Comparison of ENCODE assay signal across 7 mouse cellular contexts in the genomic region with DNA sequence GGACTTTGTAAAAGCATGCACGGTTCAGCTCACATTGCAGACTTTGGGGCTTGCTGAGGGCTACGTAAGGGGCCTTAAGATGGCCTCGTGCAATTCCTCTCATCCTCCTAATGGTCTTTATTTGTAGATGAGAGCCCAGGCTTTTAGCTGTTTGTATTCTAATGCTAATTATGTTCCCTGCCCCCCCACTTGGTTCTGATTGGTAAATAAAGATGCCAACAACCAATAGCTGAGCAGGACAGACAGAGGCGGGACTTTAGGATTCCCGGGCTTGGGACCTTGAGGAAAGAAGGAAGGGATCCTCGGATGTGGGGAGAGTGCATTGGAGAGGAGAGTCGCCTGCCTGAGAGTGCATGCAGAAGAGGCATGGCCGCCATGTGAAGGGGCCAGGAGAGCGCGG. TPM values are rescaled to one million over a fixed set of nuclear protein-coding genes. Genes with fewer than 3 reads are reported as not detected.
A peak's percentile ranks its signal among the peaks of the same experiment; 100 is the strongest.
DNase-seq lines count a peak whose midpoint lies in the region; TF ChIP-seq lines count a peak whose summit lies in the region.

No protein-coding gene starts in this region.

- peak overlapping the region; percentile 77 for H3K4me3 ChIP-seq in ES-Bruce4 (ENCODE audit: low read depth, low read length)

- peaks cover 12% of the 10 kb centered on the region for H3K4me1 ChIP-seq in ES-Bruce4 (ENCODE audit: control insufficient read depth, insufficient read depth, low read length)

- TF ChIP-seq EP300 in ES-Bruce4 (IDR thresholded peaks at IDR 0.05; ENCODE audit: insufficient read depth, low read depth, low read length) = no peak

- peak; percentile 96 for DNase-seq in R1 (ENCODE audit: low read depth, low spot score)
- peak; percentile 69 for DNase-seq in forelimb bud, embryonic 11.5 days (ENCODE audit: low read depth, low spot score)
- peak; percentile 79 for DNase-seq in mesoderm, embryonic 11.5 days (ENCODE audit: low read depth, low spot score)
- no peak for DNase-seq in thymus, adult 18-20 months
- DNase-seq in thymus, postnatal 0 days (ENCODE audit: low spot score) = no peak
- no peak for DNase-seq in right cerebral cortex, postnatal 10 days (ENCODE audit: low spot score in 2 of 2)

- TF ChIP-seq POLR2A in ES-Bruce4 (IDR thresholded peaks at IDR 0.05; ENCODE audit: insufficient read depth, low read length) = peak; percentile 82

- H3K27me3 ChIP-seq in ES-Bruce4 (ENCODE audit: control insufficient read depth, insufficient read depth, low read length, poor library complexity, severe bottlenecking) = no peaks in the 10 kb centered on the region

- H3K27ac ChIP-seq in ES-Bruce4 (ENCODE audit: insufficient read depth, low read length) = peak overlapping the region; percentile 35; the same call in 1 of the 2 replicates

- no peaks in the 10 kb centered on the region for H3K9me3 ChIP-seq in ES-Bruce4 (replicated peaks; ENCODE audit: control insufficient read depth, insufficient read depth, low read length, poor library complexity, severe bottlenecking)

- H3K36me3 ChIP-seq in ES-Bruce4 (ENCODE audit: control insufficient read depth, insufficient read depth, low read length, poor library complexity, severe bottlenecking) = no peaks in the 10 kb centered on the region

- no peak for TF ChIP-seq CTCF in ES-Bruce4 (IDR thresholded peaks at IDR 0.05; ENCODE audit: low read depth, low read length)

- peak overlapping the region; percentile 77 for H3K9ac ChIP-seq in ES-Bruce4 (ENCODE audit: low read depth, poor library complexity, severe bottlenecking)

RNA-seq across cellular contexts. Expression of gene Rab4a, which starts 45.9 kb away (rescaled TPM):
- 26.1 and 32.6 TPM in 2 replicates for polyA plus RNA-seq in ES-Bruce4 (2011; ENCODE audit: insufficient read depth, insufficient read length, low read depth, missing spikeins)
- 23.4 and 23.5 TPM in 2 replicates for polyA plus RNA-seq in thymus, postnatal 0 days (2015; fragmentation: Nextera tagmentation; extraction: Ambion mirVana)

Comparison
In these comparisons a context has a peak if more than half of its experiments do, and no peak if none do; other contexts are left out.
1. DNase-seq: peak in R1 (single experiment), forelimb bud, embryonic 11.5 days (single experiment) and mesoderm, embryonic 11.5 days (single experiment); none in thymus, adult 18-20 months (0 of 2), thymus, postnatal 0 days (single experiment) and right cerebral cortex, postnatal 10 days (0 of 2).